Comparison of ENCODE assay signal across 11 mouse cellular contexts in the genomic region with DNA sequence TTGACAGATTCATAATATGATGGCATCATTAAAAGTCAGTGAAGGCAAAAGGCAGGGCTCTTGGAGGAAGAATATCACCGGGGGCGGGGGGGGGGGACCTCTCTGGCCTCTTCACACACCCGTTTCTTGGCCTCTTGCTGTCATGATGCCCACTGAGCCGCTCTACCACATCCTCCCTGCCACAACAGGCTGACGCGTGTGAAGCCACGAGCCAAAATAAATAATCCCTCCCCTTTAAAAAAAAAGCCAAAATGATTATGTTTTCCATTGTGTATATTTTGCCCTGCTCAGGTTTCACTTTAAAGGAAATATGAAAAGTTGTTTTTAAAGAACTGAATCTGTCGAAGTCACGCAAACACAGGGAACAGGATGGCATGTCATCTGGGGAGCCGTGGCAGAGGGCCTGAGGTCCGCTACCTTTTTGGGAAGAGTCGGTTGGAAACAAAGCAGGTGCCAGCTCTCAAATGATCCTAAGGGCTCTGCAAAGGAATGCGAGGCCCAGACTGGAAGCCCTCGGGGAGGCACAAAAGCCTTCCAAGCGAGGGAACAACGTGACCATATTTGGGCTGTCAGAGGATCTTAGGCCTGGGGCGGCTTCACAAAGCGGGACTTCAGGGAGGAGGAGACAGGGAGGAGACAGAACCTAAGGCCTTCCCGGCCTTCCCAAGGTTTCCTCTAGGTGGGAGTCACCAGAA. TPM values are rescaled to one million over a fixed set of nuclear protein-coding genes. Genes with fewer than 3 reads are reported as not detected.
A peak's percentile ranks its signal among the peaks of the same experiment; 100 is the strongest.
DNase-seq lines count a peak whose midpoint lies in the region; ATAC-seq and TF ChIP-seq lines count a peak whose summit lies in the region.
"Had no signal": no experiment of that assay in that cellular context is flagged by ENCODE, and none has a peak within 500 bp of the region (broad histone marks: within the 10 kb centered on the region; RNA-seq: fewer than 3 reads in every experiment).

No protein-coding gene starts in this region.

- no peak overlapping the region; the same call in 1 of the 2 replicates for H3K9ac ChIP-seq in kidney, embryonic 15.5 days
- no peak overlapping the region for H3K9ac ChIP-seq in ES-Bruce4 (ENCODE audit: low read depth, poor library complexity, severe bottlenecking)
- no peak overlapping the region for H3K9ac ChIP-seq in embryonic facial prominence, embryonic 12.5 days
- H3K9ac ChIP-seq in limb, embryonic 14.5 days (ENCODE audit: low read depth, low read length, severe bottlenecking) = no peak overlapping the region
- H3K9ac ChIP-seq: forebrain, embryonic 15.5 days; liver, embryonic 13.5 days; neural tube, embryonic 12.5 days had no signal

- H3K4me3 ChIP-seq in kidney, embryonic 15.5 days (replicated peaks) = no peak overlapping the region
- H3K4me3 ChIP-seq in ES-Bruce4 (ENCODE audit: low read depth, low read length) = no peak overlapping the region
- H3K4me3 ChIP-seq in embryonic facial prominence, embryonic 12.5 days = no peak overlapping the region
- H3K4me3 ChIP-seq in limb, embryonic 14.5 days (replicated peaks; ENCODE audit: low read length) = no peak overlapping the region
- H3K4me3 ChIP-seq: forebrain, embryonic 15.5 days; liver, embryonic 13.5 days; neural tube, embryonic 12.5 days had no signal

- TF ChIP-seq CTCF in ES-Bruce4 (IDR thresholded peaks at IDR 0.05; ENCODE audit: low read depth, low read length) = no peak

- peak overlapping the region; percentile 66 for H3K27ac ChIP-seq in kidney, embryonic 15.5 days
- 0 out of 2 replicates have a peak overlapping the region, but pooled peaks have one; percentile 24 for H3K27ac ChIP-seq in ES-Bruce4 (ENCODE audit: insufficient read depth, low read length)
- peak overlapping the region; percentile 58 for H3K27ac ChIP-seq in embryonic facial prominence, embryonic 12.5 days
- peak overlapping the region; percentile 48; the same call in 1 of the 2 replicates for H3K27ac ChIP-seq in limb, embryonic 14.5 days (replicated peaks; ENCODE audit: low read depth, low read length)
- H3K27ac ChIP-seq: forebrain, embryonic 15.5 days; liver, embryonic 13.5 days; neural tube, embryonic 12.5 days had no signal

- TF ChIP-seq POLR2A in ES-Bruce4 (IDR thresholded peaks at IDR 0.05; ENCODE audit: insufficient read depth, low read length) = no peak
- TF ChIP-seq POLR2A in limb, embryonic 14.5 days (IDR thresholded peaks at IDR 0.05; ENCODE audit: borderline replicate concordance, extremely low read depth, insufficient read depth, insufficient read length) = no peak

- ATAC-seq in kidney, embryonic 15.5 days (replicated peaks; ENCODE audit: low FRiP score) = no peak
- ATAC-seq in embryonic facial prominence, embryonic 12.5 days (ENCODE audit: insufficient number of reproducible peaks, insufficient read depth, low FRiP score, low TSS enrichment) = no peak
- peak; percentile 44; the same call in 1 of the 2 replicates for ATAC-seq in limb, embryonic 14.5 days (ENCODE audit: low FRiP score, low read depth)
- ATAC-seq: forebrain, embryonic 15.5 days had no signal

- peaks cover 41% of the 10 kb centered on the region for H3K4me1 ChIP-seq in kidney, embryonic 15.5 days
- peaks cover 16% of the 10 kb centered on the region for H3K4me1 ChIP-seq in ES-Bruce4 (ENCODE audit: control insufficient read depth, insufficient read depth, low read length)
- peaks cover 35% of the 10 kb centered on the region for H3K4me1 ChIP-seq in embryonic facial prominence, embryonic 12.5 days
- peaks cover 35% of the 10 kb centered on the region for H3K4me1 ChIP-seq in limb, embryonic 14.5 days (ENCODE audit: control insufficient read depth, insufficient read depth, low read length)

- no peaks in the 10 kb centered on the region for H3K27me3 ChIP-seq in kidney, embryonic 15.5 days
- H3K27me3 ChIP-seq in ES-Bruce4 (ENCODE audit: control insufficient read depth, insufficient read depth, low read length, poor library complexity, severe bottlenecking) = no peaks in the 10 kb centered on the region
- no peaks in the 10 kb centered on the region for H3K27me3 ChIP-seq in embryonic facial prominence, embryonic 12.5 days
- no peaks in the 10 kb centered on the region for H3K27me3 ChIP-seq in limb, embryonic 14.5 days (ENCODE audit: control insufficient read depth, insufficient read depth, low read length)
- H3K27me3 ChIP-seq: forebrain, embryonic 15.5 days; liver, embryonic 13.5 days; neural tube, embryonic 12.5 days had no signal

- H3K4me2 ChIP-seq in kidney, embryonic 15.5 days = no peak overlapping the region
- no peak overlapping the region for H3K4me2 ChIP-seq in embryonic facial prominence, embryonic 12.5 days (replicated peaks)
- no peak overlapping the region for H3K4me2 ChIP-seq in limb, embryonic 14.5 days (replicated peaks; ENCODE audit: low read depth, low read length, severe bottlenecking)
- H3K4me2 ChIP-seq: forebrain, embryonic 15.5 days; liver, embryonic 13.5 days; neural tube, embryonic 12.5 days had no signal

- peak; percentile 61 for TF ChIP-seq EP300 in ES-Bruce4 (IDR thresholded peaks at IDR 0.05; ENCODE audit: insufficient read depth, low read depth, low read length)

- 50% methylated on average over 19 of the region's 19 CpGs for WGBS in kidney, embryonic 15.5 days
- 47% methylated on average over 19 of the region's 19 CpGs for WGBS in embryonic facial prominence, embryonic 12.5 days
- 53% methylated on average over 19 of the region's 19 CpGs for WGBS in limb, embryonic 14.5 days

- H3K36me3 ChIP-seq in kidney, embryonic 15.5 days = peaks cover 48% of the 10 kb centered on the region
- peaks cover 10% of the 10 kb centered on the region for H3K36me3 ChIP-seq in ES-Bruce4 (ENCODE audit: control insufficient read depth, insufficient read depth, low read length, poor library complexity, severe bottlenecking)
- peaks cover 38% of the 10 kb centered on the region for H3K36me3 ChIP-seq in embryonic facial prominence, embryonic 12.5 days
- H3K36me3 ChIP-seq in limb, embryonic 14.5 days (ENCODE audit: control insufficient read depth, insufficient read depth, low read length) = peaks cover 42% of the 10 kb centered on the region
- H3K36me3 ChIP-seq: forebrain, embryonic 15.5 days had no signal

- DNase-seq in kidney, postnatal 14 days = no peak
- DNase-seq in limb, embryonic 14.5 days (ENCODE audit: low spot score) = peak; percentile 46
- no peak for DNase-seq in cerebellum, adult 18-20 months
- no peak for DNase-seq in thymus, postnatal 10 days (ENCODE audit: low spot score in 2 of 2)
- no peak for DNase-seq in gastrocnemius, adult 18-20 months (ENCODE audit: low spot score)
- DNase-seq: liver, embryonic 13.5 days had no signal

- no peaks in the 10 kb centered on the region for H3K9me3 ChIP-seq in kidney, embryonic 15.5 days (replicated peaks)
- H3K9me3 ChIP-seq in ES-Bruce4 (replicated peaks; ENCODE audit: control insufficient read depth, insufficient read depth, low read length, poor library complexity, severe bottlenecking) = no peaks in the 10 kb centered on the region
- no peaks in the 10 kb centered on the region for H3K9me3 ChIP-seq in embryonic facial prominence, embryonic 12.5 days
- H3K9me3 ChIP-seq in limb, embryonic 14.5 days (ENCODE audit: control insufficient read depth, low read length) = no peaks in the 10 kb centered on the region
- H3K9me3 ChIP-seq: forebrain, embryonic 15.5 days; liver, embryonic 13.5 days; neural tube, embryonic 12.5 days had no signal

RNA-seq across cellular contexts. Expression of gene Actn1, which starts 51.9 kb away (rescaled TPM):
- 46.0 and 47.6 TPM in 2 replicates for polyA plus RNA-seq in kidney, embryonic 15.5 days (2015; fragmentation: Nextera tagmentation; extraction: Ambion mirVana)
- polyA plus RNA-seq in ES-Bruce4 (2011; ENCODE audit: insufficient read depth, insufficient read length, low read depth, missing spikeins) = 193 and 203 TPM in 2 replicates
- 43.0 and 46.5 TPM in 2 replicates for polyA plus RNA-seq in embryonic facial prominence, embryonic 12.5 days (2016; fragmentation: Nextera tagmentation; extraction: Ambion mirVana)
- polyA plus RNA-seq in limb, embryonic 14.5 days (2012; rRNA removed) = 92.3 and 95.9 TPM in 2 replicates
- polyA plus RNA-seq in limb, embryonic 14.5 days (2014; fragmentation: Nextera tagmentation; extraction: Ambion mirVana) = 35.8 and 39.1 TPM in 2 replicates
- 10 to 100 TPM in 1 of 2 experiments, 1 to 10 TPM in 1; 7.6 to 14.3 TPM for total RNA-seq in gastrocnemius, adult 18-20 months (2021)
